Mouse (Mus musculus) liver, embryonic 14.5 days (tissue): ENCODE data around the gene Gja5. TPM values are rescaled to one million over a fixed set of nuclear protein-coding genes. Genes with fewer than 3 reads are reported as not detected.

ENCODE experiments used
- ATAC-seq: fragments of 200-750 bp; cut with Nextera tagmentation; 2 replicates; pipeline ENCODE4 v1.8.0; 2017; ENCODE audit warnings: moderate number of reproducible peaks, mild to moderate bottlenecking, moderate library complexity; ENCODE audit not compliant: insufficient read depth
- DNase-seq, 3 experiments: peaks; one replicate each; pipeline ENCODE4 v3.0.0-alpha.2; 2012 to 2013; ENCODE audit warnings: low read depth in 3 of 3, low spot score in 3 of 3
- H3K27ac ChIP-seq: fragments of 300-500 bp; sonication (generic); 2 replicates; pipeline ENCODE4 v1.5.1; 2014; ENCODE audit warnings: moderate library complexity, mild to moderate bottlenecking, control low read depth, inconsistent platforms
- H3K27me3 ChIP-seq: fragments of 300-500 bp; sonication (generic); 2 replicates; pipeline ENCODE4 v1.6.1; 2014; ENCODE audit warnings: mild to moderate bottlenecking, low read length, moderate library complexity; ENCODE audit not compliant: control insufficient read depth, insufficient read depth
- H3K36me3 ChIP-seq: fragments of 300-500 bp; sonication (generic); replicated peaks from 2 replicates; pipeline ENCODE4 v1.6.1; 2014; ENCODE audit warnings: low read depth; ENCODE audit not compliant: control insufficient read depth, insufficient read depth
- H3K4me1 ChIP-seq, 2 experiments: fragments of 200-500 bp in 1 of 2; fragments of 300-500 bp in 1 of 2; sonication (generic) in 1 of 2; replicated peaks; 2 replicates each; pipeline ENCODE4 v1.6.1; 2012 to 2014; ENCODE audit warnings: antibody characterized with exemption in 1 of 2, inconsistent platforms in 1 of 2, low read length in 1 of 2; ENCODE audit not compliant: control insufficient read depth in 2 of 2, insufficient read depth in 2 of 2
- H3K4me2 ChIP-seq: fragments of 300-500 bp; sonication (generic); 2 replicates; pipeline ENCODE4 v1.6.1; 2014; ENCODE audit warnings: low read depth, mild to moderate bottlenecking, control low read depth, moderate library complexity
- H3K4me3 ChIP-seq, 2 experiments: fragments of 200-500 bp in 1 of 2; fragments of 300-500 bp in 1 of 2; sonication (generic) in 1 of 2; 2 replicates each; pipeline ENCODE4 v1.5.1; 2012 to 2014; ENCODE audit warnings: low read depth in 2 of 2, low read length in 2 of 2, mild to moderate bottlenecking in 2 of 2, control low read depth in 1 of 2, inconsistent platforms in 1 of 2, moderate library complexity in 1 of 2; ENCODE audit not compliant: insufficient read depth in 1 of 2
- H3K9ac ChIP-seq: fragments of 300-500 bp; sonication (generic); replicated peaks from 2 replicates; pipeline ENCODE4 v1.6.1; 2014; ENCODE audit warnings: mild to moderate bottlenecking, control low read depth, moderate library complexity
- H3K9me3 ChIP-seq: fragments of 300-500 bp; sonication (generic); 2 replicates; pipeline ENCODE4 v1.6.1; 2016; ENCODE audit warnings: low read length, mixed read lengths; ENCODE audit not compliant: control insufficient read depth
- CTCF ChIP-seq: IDR thresholded peaks from 2 replicates; pipeline ENCODE4 v1.5.1; 2016; ENCODE audit warnings: antibody characterized with exemption, low read depth, control low read depth
- EP300 ChIP-seq: IDR thresholded peaks from 2 replicates; pipeline ENCODE4 v1.6.1; 2016; ENCODE audit warnings: antibody characterized with exemption, low read depth
- WGBS: fragments of 180-500 bp; shearing (Covaris S2); extraction: QIAGEN DNeasy Blood & Tissue Kit; methylation state at CpG from one replicate; pipeline ENCODE4 v1.1.7; 2014; ENCODE audit not compliant: insufficient replicate concordance; 5-methylcytosine and 5-hydroxymethylcytosine counted together
- polyA plus RNA-seq, 2 experiments: library from polyadenylated mRNA; depleted of rRNA in 1 of 2; stranded (reverse) in 1 of 2; unstranded in 1 of 2; fragments of >200 nt; fragmentation: Nextera tagmentation in 1 of 2; extraction: Ambion mirVana in 1 of 2; gene quantifications; 2 replicates each; pipeline versions ENCODE4 v1.2.1 to v1.2.3; 2012 to 2014

The Gja5 gene
- polyA plus RNA-seq, 2 experiments: 0.58 to 1.5 TPM

GRCm38 (mm10) chr3:96902336-96902999 is 2.0 kb upstream of the Gja5 start:
- Histone ChIP-seq H3K4me2 (no peak overlapping the region), H3K27ac (no peak overlapping the region), H3K9ac (no peak overlapping the region), H3K27me3 (no peaks in the 10 kb centered on the region; the same call in 1 of the 2 replicates), H3K36me3 (no peaks in the 10 kb centered on the region; the same call in 1 of the 2 replicates), H3K4me1 (peaks cover 5 to 16% of the 10 kb centered on the region in 2 experiments), H3K9me3 (no peaks in the 10 kb centered on the region), H3K4me3 (no peak overlapping the region)
- DNase-seq (peak in 1 of 3 experiments; percentile 15), ATAC-seq (no peak)
- TF ChIP-seq EP300 (peak; percentile 35; the same call in 1 of the 2 replicates), CTCF (no peak)
- WGBS: 58% methylated on average over 4 of the region's 4 CpGs

DNA sequence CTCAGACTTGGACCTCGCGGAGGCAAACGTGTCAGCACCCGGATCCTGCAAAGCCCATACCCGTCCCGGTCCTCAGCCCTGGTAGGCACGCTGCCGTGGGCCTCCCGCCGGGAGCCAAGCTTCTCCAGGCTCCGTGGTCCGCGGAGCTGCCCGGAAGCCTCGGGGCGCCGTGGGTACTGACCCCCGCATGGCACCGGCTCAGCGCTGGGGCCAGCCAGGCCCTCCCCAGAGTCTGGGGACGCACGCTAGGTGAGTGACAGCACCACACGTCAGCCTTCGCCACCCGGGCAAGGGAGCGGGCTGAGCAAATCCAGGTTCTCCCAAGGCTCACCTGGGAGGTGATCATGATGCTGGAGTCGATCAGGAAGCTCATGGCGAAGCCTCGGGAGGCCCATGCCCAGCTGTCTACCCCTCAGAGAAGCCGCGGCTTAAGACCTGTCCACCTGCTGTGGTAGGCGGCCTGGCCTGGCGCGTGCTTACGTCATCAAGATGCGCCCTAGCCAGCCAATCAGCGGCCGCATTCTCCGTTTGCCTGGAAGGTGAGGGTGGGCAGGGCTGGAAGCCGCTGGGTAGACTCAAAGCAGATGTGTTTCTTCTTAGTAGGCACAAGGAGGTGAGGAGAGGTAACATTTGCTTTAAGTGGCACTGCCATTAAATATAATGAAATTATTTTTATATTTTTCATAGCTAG is 503 bp downstream of the Gja5 start, which contains the start of gene Gpr89:
Gene Gpr89, minus strand, starts transcription at position 496 of the 691 bp plus-strand sequence.
- DNase-seq: peak; percentile 86
- H3K4me2 ChIP-seq: peak within 1 kb of the TSS; percentile 85
- no peaks in the 10 kb centered on the region for H3K36me3 ChIP-seq
- H3K9me3 ChIP-seq: no peaks in the 10 kb centered on the region
- H3K27me3 ChIP-seq: no peaks in the 10 kb centered on the region; the same call in 1 of the 2 replicates
- ATAC-seq: peak; percentile 99
- H3K27ac ChIP-seq: no peak within 1 kb of the TSS; the same call in 1 of the 2 replicates
- WGBS: under 1% methylated on average over 40 of the region's 40 CpGs
- H3K9ac ChIP-seq: peak within 1 kb of the TSS; percentile 73
- H3K4me1 ChIP-seq: peaks cover 5 to 16% of the 10 kb centered on the region in 2 experiments
- peak within 1 kb of the TSS; percentile 84 to 97 for H3K4me3 ChIP-seq
- TF ChIP-seq EP300 (no peak), CTCF (no peak)

- Histone ChIP-seq H3K27ac (no peak overlapping the region), H3K4me3 (peak overlapping the region; percentile 84 to 97; a peak in 3 of 4 replicates), H3K9ac (peak overlapping the region; percentile 73), H3K4me1 (peaks cover 5 to 16% of the 10 kb centered on the region in 2 experiments), H3K9me3 (no peaks in the 10 kb centered on the region), H3K36me3 (no peaks in the 10 kb centered on the region), H3K27me3 (no peaks in the 10 kb centered on the region; the same call in 1 of the 2 replicates), H3K4me2 (peak overlapping the region; percentile 85)
- 32% methylated on average over 9 of the region's 9 CpGs for WGBS
- ATAC-seq: no peak
- TF ChIP-seq EP300 (no peak), CTCF (no peak)
- DNase-seq: no peak
Measured at GRCm38 (mm10) chr3:96905592-96905991, 1.1 kb downstream of the Gja5 start.

DNA sequence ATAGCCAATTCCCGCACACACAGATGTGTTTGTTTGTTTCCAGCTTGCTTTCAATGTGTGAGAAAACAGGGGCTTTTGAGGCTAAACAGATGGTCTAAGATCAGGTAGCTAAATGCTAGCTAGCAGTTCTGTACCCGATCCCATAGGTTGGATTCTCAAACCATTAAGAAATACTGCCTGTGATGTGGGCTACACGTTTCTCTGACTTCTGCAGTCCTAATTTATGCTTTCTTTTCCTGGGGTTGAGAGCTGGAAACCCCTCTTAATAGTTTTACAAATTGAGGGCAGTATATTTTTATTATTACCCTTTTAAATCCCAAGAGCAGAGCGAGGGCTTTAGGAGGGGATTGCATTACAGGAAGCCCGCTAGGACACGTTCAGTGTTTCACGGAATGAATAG is 16.5 kb downstream of the Gja5 start:
- H3K9ac ChIP-seq: no peak overlapping the region
- ATAC-seq (no peak), DNase-seq (no peak)
- no peaks in the 10 kb centered on the region for H3K36me3 ChIP-seq
- TF ChIP-seq CTCF (no peak), EP300 (no peak)
- H3K27ac ChIP-seq: no peak overlapping the region
- H3K4me1 ChIP-seq: no peaks in the 10 kb centered on the region
- H3K27me3 ChIP-seq: no peaks in the 10 kb centered on the region
- WGBS: 59% methylated on average over 7 of the region's 7 CpGs
- no peak overlapping the region for H3K4me2 ChIP-seq
- no peak overlapping the region for H3K4me3 ChIP-seq
- no peaks in the 10 kb centered on the region for H3K9me3 ChIP-seq

GRCm38 (mm10) chr3:96924631-96925030 is 20.1 kb downstream of the Gja5 start:
- H3K27ac ChIP-seq: no peak overlapping the region
- no peaks in the 10 kb centered on the region for H3K36me3 ChIP-seq
- no peak overlapping the region for H3K4me2 ChIP-seq
- H3K4me1 ChIP-seq: no peaks in the 10 kb centered on the region
- no peak overlapping the region for H3K9ac ChIP-seq
- TF ChIP-seq EP300 (no peak), CTCF (no peak)
- no peak for ATAC-seq
- no peaks in the 10 kb centered on the region for H3K27me3 ChIP-seq
- 63% methylated on average over 4 of the region's 4 CpGs for WGBS
- no peaks in the 10 kb centered on the region for H3K9me3 ChIP-seq
- H3K4me3 ChIP-seq: no peak overlapping the region
- DNase-seq: no peak
